Mouse (Mus musculus) MEL (cell line): ENCODE measurements around the gene Zmiz1. TPM values are rescaled to one million over a fixed set of nuclear protein-coding genes. Genes with fewer than 3 reads are reported as not detected.

Experiments
- DNase-seq: peaks from one replicate; pipeline ENCODE4 v3.0.0; 2011; ENCODE audit warnings: low read depth, low spot score
- H3K27ac ChIP-seq: 2 replicates; pipeline ENCODE4 v1.5.1; 2012; ENCODE audit warnings: low read depth, mild to moderate bottlenecking, control low read depth, low read length, moderate library complexity; ENCODE audit not compliant: control insufficient read depth
- H3K27me3 ChIP-seq, 2 experiments: fragments of 150-350 bp in 1 of 2; sonication (generic) in 1 of 2; 2 replicates each; pipeline ENCODE4 v1.6.1; 2012; ENCODE audit warnings: low read length in 2 of 2, mild to moderate bottlenecking in 2 of 2, improper control_type of control experiment in 1 of 2, moderate library complexity in 1 of 2; ENCODE audit not compliant: insufficient read depth in 2 of 2, control insufficient read depth in 1 of 2
- H3K36me3 ChIP-seq, 2 experiments: 2 replicates each; pipeline ENCODE4 v1.6.1; 2012 to 2014; ENCODE audit warnings: low read length in 2 of 2, improper control_type of control experiment in 1 of 2, inconsistent platforms in 1 of 2, mild to moderate bottlenecking in 1 of 2; ENCODE audit not compliant: insufficient read depth in 2 of 2, control insufficient read depth in 1 of 2
- H3K4me1 ChIP-seq, 2 experiments: fragments of 150-350 bp in 1 of 2; sonication (generic) in 1 of 2; 2 replicates each; pipeline ENCODE4 v1.6.1; 2012; ENCODE audit warnings: low read length in 2 of 2, improper control_type of control experiment in 1 of 2, mild to moderate bottlenecking in 1 of 2; ENCODE audit not compliant: insufficient read depth in 2 of 2, control insufficient read depth in 1 of 2
- H3K4me3 ChIP-seq, 2 experiments: fragments of 150-350 bp in 1 of 2; sonication (generic) in 1 of 2; 2 replicates each; pipeline ENCODE4 v1.5.1; 2012; ENCODE audit warnings: low read depth in 2 of 2, low read length in 2 of 2, mild to moderate bottlenecking in 2 of 2, moderate library complexity in 2 of 2, control low read depth in 1 of 2, improper control_type of control experiment in 1 of 2; ENCODE audit not compliant: control insufficient read depth in 1 of 2, insufficient read depth in 1 of 2
- H3K79me2 ChIP-seq: 2 replicates; pipeline ENCODE4 v1.6.1; 2012; ENCODE audit warnings: mild to moderate bottlenecking, low read length, moderate library complexity; ENCODE audit not compliant: control insufficient read depth, poor library complexity, insufficient read depth
- H3K9ac ChIP-seq: 2 replicates; pipeline ENCODE4 v1.6.1; 2012; ENCODE audit warnings: low read depth, mild to moderate bottlenecking, control low read depth, low read length, moderate library complexity; ENCODE audit not compliant: control insufficient read depth, poor library complexity, severe bottlenecking
- H3K9me3 ChIP-seq: fragments of 150-350 bp; sonication (generic); replicated peaks from 2 replicates; pipeline ENCODE4 v1.6.1; 2012; ENCODE audit warnings: mild to moderate bottlenecking, low read length, improper control_type of control experiment, moderate library complexity; ENCODE audit not compliant: insufficient read depth
- BHLHE40 ChIP-seq: IDR thresholded peaks from 2 replicates; pipeline ENCODE4 v1.6.1; 2012; ENCODE audit warnings: low read depth, mild to moderate bottlenecking, inconsistent platforms, low read length, improper control_type of control experiment, borderline replicate concordance
- EP300 ChIP-seq, 2 experiments: IDR thresholded peaks; 2 replicates each; pipeline ENCODE4 v1.6.1; 2011; ENCODE audit warnings: improper control_type of control experiment in 2 of 2, low read length in 2 of 2, low read depth in 1 of 2, mild to moderate bottlenecking in 1 of 2
- ETS1 ChIP-seq: IDR thresholded peaks from 2 replicates; pipeline ENCODE4 v1.6.1; 2012; ENCODE audit warnings: low read depth, mild to moderate bottlenecking, inconsistent platforms, low read length, improper control_type of control experiment, moderate library complexity
- GABPA ChIP-seq: IDR thresholded peaks from 2 replicates; pipeline ENCODE4 v1.6.1; 2012; ENCODE audit warnings: low read depth, mild to moderate bottlenecking, inconsistent platforms, low read length, improper control_type of control experiment, moderate library complexity
- GATA1 ChIP-seq: IDR thresholded peaks from 2 replicates; pipeline ENCODE4 v1.6.1; 2011; ENCODE audit warnings: low read depth, low read length, improper control_type of control experiment
- HCFC1 ChIP-seq: IDR thresholded peaks from 2 replicates; pipeline ENCODE4 v1.6.1; 2012; ENCODE audit warnings: low read depth, mild to moderate bottlenecking, inconsistent platforms, low read length, improper control_type of control experiment, moderate library complexity
- MYB ChIP-seq: IDR thresholded peaks from 2 replicates; pipeline ENCODE4 v1.6.1; 2011; ENCODE audit warnings: mild to moderate bottlenecking, low read depth, low read length, improper control_type of control experiment
- NELFE ChIP-seq: IDR thresholded peaks from 2 replicates; pipeline ENCODE4 v1.6.1; 2011; ENCODE audit warnings: low read depth, low read length, improper control_type of control experiment
- POLR2A ChIP-seq, 2 experiments: IDR thresholded peaks; 2 replicates each; pipeline ENCODE4 v1.6.1; 2011 to 2012; ENCODE audit warnings: low read length in 2 of 2, mild to moderate bottlenecking in 2 of 2, control low read depth in 1 of 2, improper control_type of control experiment in 1 of 2, low read depth in 1 of 2, moderate library complexity in 1 of 2; ENCODE audit not compliant: control insufficient read depth in 1 of 2, insufficient read depth in 1 of 2, poor library complexity in 1 of 2
- POLR2AphosphoS2 ChIP-seq: IDR thresholded peaks from 2 replicates; pipeline ENCODE4 v1.6.1; 2011; ENCODE audit warnings: low read length, improper control_type of control experiment
- RAD21 ChIP-seq: IDR thresholded peaks from 2 replicates; pipeline ENCODE4 v1.6.1; 2011; ENCODE audit warnings: mild to moderate bottlenecking, low read depth, low read length, improper control_type of control experiment
- SMC3 ChIP-seq: IDR thresholded peaks from 2 replicates; pipeline ENCODE4 v1.6.1; 2011; ENCODE audit warnings: low read depth, low read length, improper control_type of control experiment
- TBP ChIP-seq: IDR thresholded peaks from 2 replicates; pipeline ENCODE4 v1.8.0; 2011; ENCODE audit warnings: low read depth, low read length, improper control_type of control experiment
- TCF12 ChIP-seq: IDR thresholded peaks from 2 replicates; pipeline ENCODE4 v1.6.1; 2014; ENCODE audit warnings: low read depth, mild to moderate bottlenecking, inconsistent platforms, low read length, improper control_type of control experiment, moderate library complexity
- USF1 ChIP-seq: IDR thresholded peaks from 2 replicates; pipeline ENCODE4 v1.6.1; 2014; ENCODE audit warnings: low read depth, mild to moderate bottlenecking, inconsistent platforms, low read length, improper control_type of control experiment, moderate library complexity
- USF2 ChIP-seq, 2 experiments: IDR thresholded peaks; 2 replicates each; pipeline ENCODE4 v1.6.1; 2011 to 2012; ENCODE audit warnings: improper control_type of control experiment in 2 of 2, low read length in 2 of 2, borderline replicate concordance in 1 of 2, inconsistent platforms in 1 of 2, low read depth in 1 of 2, mild to moderate bottlenecking in 1 of 2; ENCODE audit not compliant: insufficient read depth in 1 of 2
- ZC3H11A ChIP-seq: IDR thresholded peaks from 2 replicates; pipeline ENCODE4 v1.6.1; 2012; ENCODE audit warnings: low read depth, mild to moderate bottlenecking, inconsistent platforms, low read length, improper control_type of control experiment
- ZKSCAN1 ChIP-seq: IDR thresholded peaks from 2 replicates; pipeline ENCODE4 v1.6.1; 2012; ENCODE audit warnings: low read depth, mild to moderate bottlenecking, inconsistent platforms, low read length, improper control_type of control experiment, moderate library complexity
- polyA plus RNA-seq, 2 experiments: library from polyadenylated mRNA; stranded (reverse) in 1 of 2; unstranded in 1 of 2; fragments of >175 nt in 1 of 2; fragments of >200 nt in 1 of 2; gene quantifications; 2 replicates each; pipeline versions ENCODE4 v1.2.1 to v1.2.4; 2012; ENCODE audit warnings: low replicate concordance in 2 of 2, low read depth in 1 of 2; ENCODE audit not compliant: insufficient read length in 2 of 2, insufficient read depth in 1 of 2, missing spikeins in 1 of 2
- total RNA-seq: library from RNA; depleted of rRNA; stranded (reverse); fragments of 300-350 nt; gene quantifications from 2 replicates; pipeline ENCODE4 v1.2.3, GENCODE M21; 2012

Zmiz1 gene
- total and polyA plus RNA-seq, 3 experiments = 2.7 to 19.9 TPM; not detected in 1

GRCm38 (mm10) chr14:25511564-25511963 is 52.6 kb downstream of the Zmiz1 start:
- no peak for TF ChIP-seq TBP
- no peaks in the 10 kb centered on the region for H3K27me3 ChIP-seq
- no peak overlapping the region for H3K27ac ChIP-seq
- no peak overlapping the region for H3K9ac ChIP-seq
- no peak for DNase-seq
- peaks cover 2% of the 10 kb centered on the region; the same call in 1 of the 2 replicates for H3K79me2 ChIP-seq
- peaks cover 11 to 23% of the 10 kb centered on the region in 2 experiments for H3K4me1 ChIP-seq
- H3K4me3 ChIP-seq = no peak overlapping the region
- peaks cover 0 to 15% of the 10 kb centered on the region in 2 experiments; a peak in 3 of 4 replicates for H3K36me3 ChIP-seq
- H3K9me3 ChIP-seq = no peaks in the 10 kb centered on the region

- Histone ChIP-seq H3K27ac (no peak overlapping the region), H3K27me3 (no peaks in the 10 kb centered on the region), H3K9me3 (no peaks in the 10 kb centered on the region), H3K4me1 (peaks cover 11 to 27% of the 10 kb centered on the region in 2 experiments), H3K4me3 (no peak overlapping the region), H3K79me2 (peaks cover 2% of the 10 kb centered on the region), H3K36me3 (peaks cover 0 to 19% of the 10 kb centered on the region in 2 experiments; a peak in 3 of 4 replicates), H3K9ac (no peak overlapping the region)
- TF ChIP-seq POLR2A (IDR thresholded peaks at IDR 0.05; ENCODE audit: control insufficient read depth in 1 of 2, insufficient read depth in 1 of 2, low read depth in 1 of 2, low read length in 2 of 2, poor library complexity in 1 of 2) = no peak
- no peak for TF ChIP-seq SMC3
- no peak for TF ChIP-seq USF2 (IDR thresholded peaks at IDR 0.05; ENCODE audit: borderline replicate concordance in 1 of 2, insufficient read depth in 1 of 2, low read depth in 1 of 2, low read length in 2 of 2)
- TF ChIP-seq ZKSCAN1 = no peak
- TF ChIP-seq RAD21 = no peak
- no peak for TF ChIP-seq BHLHE40
- TF ChIP-seq EP300 (IDR thresholded peaks at IDR 0.05; ENCODE audit: low read depth in 1 of 2, low read length in 2 of 2) = no peak
- TF ChIP-seq ZC3H11A = no peak
- TF ChIP-seq HCFC1 = no peak
- no peak for TF ChIP-seq POLR2AphosphoS2
- no peak for TF ChIP-seq ETS1
- no peak for TF ChIP-seq NELFE
- TF ChIP-seq GATA1 = no peak
- no peak for TF ChIP-seq GABPA
- no peak for TF ChIP-seq USF1
- no peak for TF ChIP-seq TCF12
- TF ChIP-seq MYB = no peak
- no peak for DNase-seq
Measured at GRCm38 (mm10) chr14:25511967-25512366, 53.0 kb downstream of the Zmiz1 start.
